Mouse (Mus musculus) kidney, embryonic 14.5 days (tissue): Measurements from ENCODE around the gene Gtf2h1. TPM values are rescaled to one million over a fixed set of nuclear protein-coding genes. Genes with fewer than 3 reads are reported as not detected.
A peak's percentile ranks its signal among the peaks of the same experiment; 100 is the strongest.

Experiments used
- ATAC-seq: fragments of 200-750 bp; cut with Nextera tagmentation; 2 replicates; pipeline ENCODE4 v1.8.0; 2017; ENCODE audit warnings: moderate number of reproducible peaks, mild to moderate bottlenecking, moderate TSS enrichment, moderate library complexity; ENCODE audit not compliant: low FRiP score, low TSS enrichment
- H3K27ac ChIP-seq: fragments of 300-500 bp; sonication (generic); 2 replicates; pipeline ENCODE4 v1.5.1; 2014; ENCODE audit warnings: low read depth, mild to moderate bottlenecking, low read length, moderate library complexity, mixed read lengths
- H3K27me3 ChIP-seq: fragments of 300-500 bp; sonication (generic); 2 replicates; pipeline ENCODE4 v1.6.1; 2014; ENCODE audit warnings: mild to moderate bottlenecking, low read length; ENCODE audit not compliant: control insufficient read depth, insufficient read depth
- H3K36me3 ChIP-seq: fragments of 300-500 bp; sonication (generic); 2 replicates; pipeline ENCODE4 v1.6.1; 2014; ENCODE audit warnings: low read length, mixed read lengths; ENCODE audit not compliant: control insufficient read depth, insufficient read depth
- H3K4me1 ChIP-seq: fragments of 300-500 bp; sonication (generic); 2 replicates; pipeline ENCODE4 v1.6.1; 2014; ENCODE audit warnings: low read length, mixed read lengths; ENCODE audit not compliant: control insufficient read depth, insufficient read depth
- H3K4me2 ChIP-seq: fragments of 300-500 bp; sonication (generic); replicated peaks from 2 replicates; pipeline ENCODE4 v1.6.1; 2014; ENCODE audit warnings: low read depth, mild to moderate bottlenecking, low read length
- H3K4me3 ChIP-seq: fragments of 300-500 bp; sonication (generic); 2 replicates; pipeline ENCODE4 v1.5.1; 2014; ENCODE audit warnings: mild to moderate bottlenecking, low read length
- H3K9ac ChIP-seq: fragments of 300-500 bp; sonication (generic); 2 replicates; pipeline ENCODE4 v1.6.1; 2014; ENCODE audit warnings: low read depth, mild to moderate bottlenecking, low read length, moderate library complexity
- H3K9me3 ChIP-seq: fragments of 300-500 bp; sonication (generic); 2 replicates; pipeline ENCODE4 v1.6.1; 2016; ENCODE audit warnings: low read length; ENCODE audit not compliant: control insufficient read depth
- WGBS: fragments of 180-500 bp; shearing (Covaris S2); extraction: QIAGEN DNeasy Blood & Tissue Kit; methylation state at CpG from one replicate; pipeline ENCODE4 v1.1.7; 2014; 5-methylcytosine and 5-hydroxymethylcytosine counted together
- polyA plus RNA-seq: library from polyadenylated mRNA; unstranded; fragments of >200 nt; fragmentation: Nextera tagmentation; extraction: Ambion mirVana; gene quantifications from 2 replicates; pipeline ENCODE4 v1.2.1, GENCODE M21; 2014

Gtf2h1 gene
- polyA plus RNA-seq, 1 experiment from 2014 or later = 43.2 TPM

DNA sequence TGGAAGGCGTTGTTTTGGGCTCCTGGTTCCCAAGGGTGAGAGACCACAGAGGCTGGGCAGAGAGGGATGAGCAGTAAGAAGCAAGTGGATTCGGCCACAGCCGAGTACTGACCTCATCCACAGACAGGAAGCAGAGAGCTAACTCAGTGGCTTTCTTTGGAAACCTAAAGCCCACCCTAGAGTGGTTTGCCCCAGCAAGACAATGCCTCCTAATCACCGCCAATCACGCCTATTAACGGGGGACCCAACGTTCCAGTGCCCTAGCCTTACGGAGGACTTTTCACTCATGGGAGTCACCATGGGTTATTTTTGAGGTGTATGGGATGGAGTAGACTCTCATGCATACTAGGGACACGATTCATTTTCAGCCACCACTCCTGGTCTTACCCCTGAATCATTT, 57.5 kb downstream of the Gtf2h1 start:
- Histone ChIP-seq H3K27ac (no peak overlapping the region), H3K4me3 (no peak overlapping the region), H3K9ac (no peak overlapping the region), H3K27me3 (no peaks in the 10 kb centered on the region), H3K4me2 (no peak overlapping the region), H3K9me3 (no peaks in the 10 kb centered on the region), H3K4me1 (no peaks in the 10 kb centered on the region), H3K36me3 (peaks cover 79% of the 10 kb centered on the region)
- no peak for ATAC-seq
- WGBS = 88% methylated on average over 9 of the region's 9 CpGs

DNA sequence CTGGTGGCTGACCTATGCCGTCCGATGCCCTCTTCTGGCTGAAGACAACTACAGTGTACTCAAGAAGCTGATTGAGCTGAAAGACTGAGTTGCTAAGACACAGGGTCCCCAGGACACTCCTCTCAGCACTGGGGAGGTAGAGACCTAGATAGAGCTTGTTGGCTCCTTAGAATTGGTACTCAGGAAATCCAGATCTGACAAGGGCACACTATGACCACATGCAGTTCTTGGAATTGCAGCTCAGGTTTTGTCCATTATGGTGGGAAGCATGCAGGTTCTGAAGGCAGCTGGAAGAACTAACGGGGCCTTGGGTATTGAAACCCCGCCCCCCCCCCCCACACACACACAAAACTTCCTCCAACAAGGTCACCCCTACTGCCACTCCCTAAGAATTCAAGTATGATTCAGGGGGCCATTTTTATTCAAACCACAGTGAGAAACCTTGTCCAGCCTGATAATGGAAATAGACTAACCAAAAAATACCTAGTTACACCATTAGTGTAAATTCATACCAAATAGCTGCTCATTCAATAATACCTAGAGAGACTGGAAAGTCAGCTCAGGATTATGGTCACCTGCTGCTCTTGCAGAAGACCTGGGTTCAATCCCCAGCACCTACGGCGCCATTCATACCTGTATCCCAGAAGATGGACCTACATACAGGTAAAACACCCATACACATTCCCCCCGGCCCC, 60.1 kb downstream of the Gtf2h1 start:
- Histone ChIP-seq H3K27me3 (no peaks in the 10 kb centered on the region), H3K4me2 (no peak overlapping the region), H3K27ac (no peak overlapping the region), H3K4me3 (no peak overlapping the region), H3K4me1 (no peaks in the 10 kb centered on the region), H3K36me3 (peaks cover 54% of the 10 kb centered on the region), H3K9ac (no peak overlapping the region), H3K9me3 (no peaks in the 10 kb centered on the region)
- WGBS = 72% methylated on average over 7 of the region's 7 CpGs
- ATAC-seq = no peak

DNA sequence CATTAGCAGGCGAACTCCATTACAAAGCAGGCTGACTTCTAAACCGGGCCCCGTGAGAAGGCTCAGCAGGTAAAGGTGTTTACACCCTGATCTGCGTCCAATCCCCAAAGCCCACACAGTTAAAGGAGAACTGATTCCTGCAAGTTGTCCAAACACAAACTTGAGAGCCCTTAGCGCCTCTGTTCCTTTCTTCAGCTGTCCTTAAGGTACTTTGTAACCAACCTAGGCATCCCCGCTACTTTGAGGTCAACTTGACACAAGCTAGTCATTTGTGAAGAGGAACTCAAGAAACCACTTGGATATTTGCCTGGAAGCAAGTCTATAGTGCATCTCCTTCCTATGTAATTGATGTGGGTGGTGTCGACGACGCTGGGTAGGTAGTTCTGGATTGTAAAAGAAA, 61.5 kb downstream of the Gtf2h1 start:
- no peak for ATAC-seq
- Histone ChIP-seq H3K4me1 (no peaks in the 10 kb centered on the region), H3K27me3 (no peaks in the 10 kb centered on the region), H3K4me3 (no peak overlapping the region), H3K4me2 (no peak overlapping the region), H3K27ac (no peak overlapping the region), H3K9ac (no peak overlapping the region), H3K9me3 (no peaks in the 10 kb centered on the region), H3K36me3 (peaks cover 40% of the 10 kb centered on the region)
- 73% methylated on average over 9 of the region's 9 CpGs for WGBS

DNA sequence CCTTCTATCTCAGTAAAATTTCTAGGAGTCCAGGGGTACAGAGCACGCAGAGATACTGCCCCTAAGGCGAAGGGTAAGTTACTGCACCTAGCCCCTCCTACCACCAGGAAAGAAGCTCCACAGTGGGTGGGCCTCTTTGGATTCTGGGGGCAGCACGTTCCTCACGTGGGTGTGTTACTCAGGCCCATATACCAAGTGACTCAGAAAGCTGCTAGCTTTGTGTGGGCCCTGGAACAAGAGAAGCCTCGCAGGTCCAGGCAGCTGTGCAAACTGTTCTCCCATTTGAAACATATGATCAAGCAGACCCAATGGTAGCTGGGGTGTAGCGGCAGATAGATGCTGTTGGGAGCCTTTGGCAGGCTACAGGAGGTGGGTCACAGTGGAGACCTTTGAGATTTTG, 63.1 kb downstream of the Gtf2h1 start:
- Histone ChIP-seq H3K9ac (no peak overlapping the region), H3K4me2 (no peak overlapping the region), H3K27me3 (no peaks in the 10 kb centered on the region), H3K4me1 (no peaks in the 10 kb centered on the region), H3K36me3 (peaks cover 24% of the 10 kb centered on the region), H3K4me3 (no peak overlapping the region), H3K9me3 (no peaks in the 10 kb centered on the region), H3K27ac (no peak overlapping the region)
- WGBS = 60% methylated on average over 6 of the region's 6 CpGs
- no peak for ATAC-seq

DNA sequence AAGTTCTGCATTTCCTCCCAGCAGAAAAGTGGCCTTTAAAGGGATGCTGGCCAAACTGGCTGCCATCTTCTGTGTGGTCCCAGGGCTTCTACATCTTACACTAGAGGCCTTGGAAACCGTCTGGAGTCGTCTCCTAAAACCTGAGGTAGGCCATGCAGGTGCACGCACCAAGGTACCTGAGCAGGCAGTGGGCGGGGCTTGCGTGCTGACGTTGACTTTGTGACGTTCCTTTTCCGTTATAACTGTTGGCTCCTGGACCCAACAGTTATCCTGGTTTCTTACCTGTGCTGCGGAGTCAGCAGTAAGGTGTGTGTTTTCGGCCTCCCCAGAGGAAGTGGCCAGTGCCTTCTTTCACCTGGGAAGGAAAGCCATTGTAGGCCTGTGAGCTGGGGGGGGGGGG, 65.1 kb downstream of the Gtf2h1 start, which contains the start of gene Ldhc:
Ldhc (plus strand) TSS at position 208 of the 400 bp plus-strand sequence.
- WGBS = 40% methylated on average over 10 of the region's 10 CpGs
- H3K9ac ChIP-seq = no peak within 1 kb of the TSS

DNA sequence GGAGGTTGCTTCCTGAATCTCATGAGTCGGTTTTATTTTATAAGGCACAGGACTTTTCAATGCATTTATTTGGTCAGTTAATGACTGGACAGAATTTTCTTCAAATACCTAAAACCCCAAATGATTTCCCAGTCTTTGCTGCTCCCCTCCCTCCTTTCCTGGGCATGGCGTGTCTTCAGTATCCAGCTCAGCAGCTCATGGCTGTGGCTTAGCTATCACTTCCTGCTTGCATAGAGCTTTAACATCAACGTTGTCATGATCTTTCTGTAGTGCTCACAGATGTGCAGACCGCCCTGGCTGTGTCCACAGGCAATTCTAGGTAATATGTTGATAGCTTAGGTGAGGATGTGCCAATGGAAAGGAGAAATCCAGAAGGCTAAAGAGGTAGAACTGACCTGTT, 76.1 kb downstream of the Gtf2h1 start:
- no peak overlapping the region for H3K9ac ChIP-seq
- H3K9me3 ChIP-seq = no peaks in the 10 kb centered on the region
- H3K4me1 ChIP-seq = no peaks in the 10 kb centered on the region
- 78% methylated on average over 4 of the region's 4 CpGs for WGBS
- H3K4me2 ChIP-seq = no peak overlapping the region
- no peak for ATAC-seq
- no peak overlapping the region for H3K27ac ChIP-seq
- no peaks in the 10 kb centered on the region for H3K27me3 ChIP-seq
- no peaks in the 10 kb centered on the region for H3K36me3 ChIP-seq
- no peak overlapping the region for H3K4me3 ChIP-seq

More for the DNA sequence above, 65.1 kb downstream of the Gtf2h1 start, which contains the start of gene Ldhc:
- H3K27ac ChIP-seq = no peak within 1 kb of the TSS
- H3K27me3 ChIP-seq = no peaks in the 10 kb centered on the region
- H3K4me3 ChIP-seq = no peak within 1 kb of the TSS
- 0 out of 2 replicates have a peak, but pooled peaks have one; percentile 24 for ATAC-seq
- no peak within 1 kb of the TSS for H3K4me2 ChIP-seq
- no peaks in the 10 kb centered on the region for H3K9me3 ChIP-seq
- peaks cover 5% of the 10 kb centered on the region for H3K36me3 ChIP-seq
- H3K4me1 ChIP-seq = no peaks in the 10 kb centered on the region

Other genes starting within 250 kb of the Gtf2h1 start
- gene Sergef, start 156.3 kb upstream of the Gtf2h1 start, polyA plus RNA-seq = 10.9 and 15.7 TPM in 2 replicates
- gene Tph1, start 123.6 kb upstream of the Gtf2h1 start, polyA plus RNA-seq = 0.86 and 1.1 TPM in 2 replicates
- gene Saal1, start 85.4 kb upstream of the Gtf2h1 start, polyA plus RNA-seq = 33.6 and 37.9 TPM in 2 replicates
- gene Saa3, start 80.4 kb upstream of the Gtf2h1 start, polyA plus RNA-seq = 0.20 TPM in 1 of 2 replicates, not detected in the other
- not detected in 2 replicates for gene Saa4, start 63.5 kb upstream of the Gtf2h1 start, polyA plus RNA-seq
- 2.3 and 2.6 TPM in 2 replicates for gene Saa1, start 53.1 kb upstream of the Gtf2h1 start, polyA plus RNA-seq
- 0.74 TPM in 1 of 2 replicates, not detected in the other for gene Saa2, start 44.3 kb upstream of the Gtf2h1 start, polyA plus RNA-seq
- 11.1 and 25.6 TPM in 2 replicates for gene Hps5, start within 50 bp of the Gtf2h1 start, polyA plus RNA-seq
- 1,311 and 1,396 TPM in 2 replicates for gene Ldha, start 45.4 kb downstream of the Gtf2h1 start, polyA plus RNA-seq
- not detected in 2 replicates for gene Ldhc, start 65.1 kb downstream of the Gtf2h1 start, polyA plus RNA-seq
- 183 and 204 TPM in 2 replicates for gene Tsg101, start 123.9 kb downstream of the Gtf2h1 start, polyA plus RNA-seq
- 10.1 and 13.6 TPM in 2 replicates for gene Uevld, start 162.4 kb downstream of the Gtf2h1 start, polyA plus RNA-seq
- gene Gm9999, start 187.5 kb downstream of the Gtf2h1 start, polyA plus RNA-seq = not detected in 2 replicates
- 9.6 and 15.7 TPM in 2 replicates for gene Spty2d1, start 212.3 kb downstream of the Gtf2h1 start, polyA plus RNA-seq